Mouse (Mus musculus) CD4-positive, CD25-positive, alpha-beta regulatory T cell, adult 9 weeks (primary cell): Measurements from ENCODE around the gene Xlr4a. TPM values are rescaled to one million over a fixed set of nuclear protein-coding genes. Genes with fewer than 3 reads are reported as not detected.

Experiments
- polyA plus RNA-seq: library from polyadenylated mRNA; unstranded; fragments of 100-300 nt; shearing (Covaris generic); gene quantifications from one replicate; pipeline ENCODE4 v1.2.1, GENCODE M21; 2017

Xlr4a gene
- polyA plus RNA-seq, result 118 TPM

DNA sequence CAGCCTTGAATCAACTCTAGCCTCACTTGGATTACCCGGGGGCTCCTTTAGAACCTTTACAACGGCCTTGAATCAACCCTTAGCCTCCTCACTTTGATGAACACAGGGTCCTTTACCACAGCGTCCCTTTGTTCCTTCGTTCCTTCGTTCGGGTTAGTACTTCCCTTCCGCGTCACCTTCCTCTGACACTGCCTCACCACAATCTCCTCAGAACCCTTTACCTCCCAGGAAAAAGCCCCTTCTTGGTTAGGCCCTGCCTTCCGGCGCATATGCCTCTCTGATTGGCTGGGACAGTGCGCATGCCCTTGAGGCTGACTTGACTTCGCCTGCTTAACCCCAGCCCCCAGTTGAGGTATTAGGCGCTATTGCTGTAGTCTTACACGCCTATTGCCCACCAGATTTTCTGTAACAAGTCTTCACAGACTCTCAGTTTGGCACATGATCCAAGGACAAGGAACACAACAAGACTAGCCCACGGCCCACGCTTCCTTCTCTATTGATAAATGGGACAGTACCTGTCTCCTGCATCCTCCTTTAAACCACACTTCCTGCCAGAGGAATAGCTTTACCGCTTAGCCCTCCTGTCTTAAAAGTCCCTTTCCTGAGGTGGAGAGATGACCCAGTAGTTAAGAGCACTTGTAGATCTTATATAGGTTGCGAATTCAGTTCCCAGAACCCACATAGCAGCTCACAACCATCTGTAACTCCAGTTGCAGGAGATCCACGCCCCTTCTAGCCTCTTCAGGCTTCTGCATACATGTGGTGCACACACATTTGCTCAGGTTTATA lies at the start of gene Xlr4a:
Gene Xlr4a (minus strand): TSS at position 212 of the 789 bp plus-strand sequence.

DNA sequence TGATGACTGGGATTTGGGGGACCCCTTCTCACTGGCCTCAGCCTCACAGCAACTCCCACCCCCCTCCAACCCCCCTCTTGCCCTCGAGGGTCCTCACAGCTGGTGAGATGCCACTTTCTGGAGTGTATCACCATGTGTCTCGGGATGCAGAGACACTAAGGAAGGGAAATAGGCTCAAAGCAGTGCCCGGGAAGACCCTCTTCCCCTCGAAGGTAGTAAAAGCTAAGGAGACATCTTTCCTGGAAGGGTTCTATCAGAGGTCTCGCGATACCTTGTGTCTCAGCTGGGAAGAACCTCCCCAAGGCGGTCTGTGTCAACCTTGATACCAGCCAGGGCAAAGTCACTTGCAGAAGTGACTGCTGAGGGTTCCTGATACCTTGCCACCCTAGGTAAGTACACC lies 34.5 kb upstream of the Xlr4a start, which contains the start of gene Gm14685:
Gene Gm14685 (plus strand): TSS at position 301 of the 400 bp plus-strand sequence.

DNA sequence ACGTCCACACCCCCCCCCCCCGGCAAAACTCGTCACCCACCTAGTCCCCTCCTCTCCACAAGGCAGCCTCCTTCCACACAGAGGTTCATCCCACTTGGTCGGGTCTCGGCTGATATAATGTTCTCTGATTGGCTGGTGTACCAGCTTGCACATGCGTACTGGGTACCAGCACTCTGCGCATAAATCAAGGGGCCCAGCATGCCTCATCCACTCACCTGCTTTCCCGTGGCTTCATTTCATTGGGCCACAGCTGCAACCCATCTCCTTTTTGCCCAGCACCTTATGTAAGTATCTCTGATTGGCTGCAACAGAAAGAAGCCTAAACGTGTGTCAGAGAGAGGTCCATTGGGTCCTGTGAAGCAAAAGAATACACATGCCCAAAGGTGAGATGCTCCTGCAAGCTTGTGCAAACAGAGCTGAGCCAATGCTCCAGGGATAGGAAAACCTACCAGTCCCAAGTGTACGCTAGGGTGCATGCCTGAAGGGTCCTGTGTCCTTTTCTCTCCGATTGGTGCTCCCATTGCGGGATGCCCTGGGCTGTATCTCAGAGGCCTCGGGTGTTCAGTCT lies 14.7 kb upstream of the Xlr4a start, which contains the start of gene Xlr3a:
Gene Xlr3a (minus strand): TSS at position 155 of the 568 bp plus-strand sequence.

DNA sequence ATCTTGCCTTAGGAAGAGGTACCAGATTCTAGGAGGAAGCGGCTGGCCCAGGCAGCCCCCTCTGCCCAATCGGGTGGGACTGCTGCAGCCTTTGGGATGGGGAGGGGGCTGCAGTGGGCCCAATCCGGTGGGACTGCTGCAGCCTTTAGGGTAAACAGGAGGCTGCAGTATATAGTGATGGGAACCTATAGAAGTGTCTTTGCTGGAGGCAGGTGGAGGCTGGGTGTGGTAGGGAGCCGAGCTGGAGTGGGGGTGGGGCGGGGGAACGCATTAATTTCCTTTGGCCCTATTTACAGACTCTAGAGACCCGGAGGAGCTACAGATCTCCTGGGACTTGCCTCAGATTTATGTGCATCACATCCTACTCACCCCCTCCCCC lies 17.9 kb downstream of the Xlr4a start, which contains the start of gene Pnma3:
Gene Pnma3 (plus strand): TSS at position 373 of the 379 bp plus-strand sequence.

DNA sequence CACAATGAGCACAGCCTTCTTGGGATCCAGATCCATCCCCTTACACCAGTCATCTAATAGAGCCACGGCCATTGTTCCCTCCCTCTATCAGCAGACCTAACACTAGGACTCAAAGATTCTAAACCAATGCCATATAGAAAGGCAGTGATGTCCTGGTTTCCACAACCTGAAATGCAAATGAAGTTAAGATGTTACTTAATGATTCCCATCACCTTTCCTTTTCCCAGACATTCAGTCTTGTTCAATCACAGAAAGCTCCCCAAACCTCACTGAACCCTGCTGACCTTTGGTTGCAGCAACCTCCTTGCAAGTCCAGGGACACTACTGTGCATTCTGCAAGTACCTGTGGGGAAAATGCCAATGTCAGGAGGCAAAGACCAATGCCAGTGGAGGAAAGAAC lies 45.3 kb downstream of the Xlr4a start, which contains the start of gene Pnma5:
Gene Pnma5 (minus strand): TSS at position 101 of the 400 bp plus-strand sequence.

Other genes with a start within 250 kb of the Xlr4a start
- gene Cetn2, start 164.1 kb downstream of the Xlr4a start, polyA plus RNA-seq, result 142 TPM
- gene Nsdhl, start 163.9 kb downstream of the Xlr4a start, polyA plus RNA-seq, result 22.2 TPM
- 0.07 TPM for gene Zfp185, start 95.1 kb downstream of the Xlr4a start, polyA plus RNA-seq
- gene Pnma5, start 45.4 kb downstream of the Xlr4a start, polyA plus RNA-seq, result not detected
- gene Pnma3, start 17.7 kb downstream of the Xlr4a start, polyA plus RNA-seq, result not detected
- gene Xlr3a, start 14.6 kb upstream of the Xlr4a start, polyA plus RNA-seq, result 1.1 TPM
- gene Gm14685, start 34.6 kb upstream of the Xlr4a start, polyA plus RNA-seq, result 0.11 TPM
- gene Xlr5b, start 66.3 kb upstream of the Xlr4a start, polyA plus RNA-seq, result not detected
- gene DXBay18, start 67.0 kb upstream of the Xlr4a start, polyA plus RNA-seq, result 0.20 TPM
- not detected for gene Spin2d, start 94.5 kb upstream of the Xlr4a start, polyA plus RNA-seq
- gene Xlr3b, start 109.7 kb upstream of the Xlr4a start, polyA plus RNA-seq, result 13.7 TPM
- 160 TPM for gene Xlr4b, start 131.9 kb upstream of the Xlr4a start, polyA plus RNA-seq
- gene F8a, start 145.8 kb upstream of the Xlr4a start, polyA plus RNA-seq, result 2.7 TPM
- gene Xlr4c, start 160.7 kb upstream of the Xlr4a start, polyA plus RNA-seq, result 113 TPM
- gene Xlr3c, start 182.9 kb upstream of the Xlr4a start, polyA plus RNA-seq, result not detected
- not detected for gene Xlr5a, start 210.5 kb upstream of the Xlr4a start, polyA plus RNA-seq
- not detected for gene Xlr5c, start 210.5 kb upstream of the Xlr4a start, polyA plus RNA-seq